Mouse (Mus musculus): ENCODE data around the gene Arrdc5.

DNA sequence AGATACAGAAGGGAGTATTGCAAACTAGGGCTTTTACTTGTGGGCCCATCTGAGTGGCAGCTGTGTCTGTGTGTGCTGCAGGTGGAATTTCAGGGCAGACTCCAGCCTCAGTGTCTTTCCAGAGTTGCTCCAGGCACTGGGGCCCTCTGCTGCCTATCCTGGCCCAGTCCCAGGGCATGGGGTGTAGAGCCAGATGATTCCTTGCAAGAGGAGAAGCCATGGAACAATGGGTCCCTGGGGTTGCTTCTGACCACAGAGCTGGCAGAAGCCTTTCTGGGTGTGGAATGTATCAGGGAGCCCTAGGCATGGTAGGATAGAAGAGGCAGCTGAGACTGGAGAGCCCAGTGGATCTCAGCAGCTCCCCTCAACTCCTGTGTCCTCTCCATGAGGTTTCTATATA is 31.2 kb upstream of the Arrdc5 start:
- TF ChIP-seq EP300 (IDR thresholded peaks at IDR 0.05) (no peak), CTCF (IDR thresholded peaks at IDR 0.05) (no peak)

Data from lung, postnatal 0 days (tissue).